Mouse (Mus musculus) kidney, adult 18-20 months (tissue): ENCODE data around the gene Patj.
A peak's percentile ranks its signal among the peaks of the same experiment; 100 is the strongest.

Source experiments
- DNase-seq: peaks from one replicate; pipeline ENCODE4 v3.0.0; 2021

The Patj gene

GRCm38 (mm10) chr4:98449564-98450263 is 54.1 kb downstream of the Patj start:
- no peak for DNase-seq

GRCm38 (mm10) chr4:98450308-98450707 is 54.7 kb downstream of the Patj start:
- no peak for DNase-seq

GRCm38 (mm10) chr4:98450829-98451228 is 55.2 kb downstream of the Patj start:
- no peak for DNase-seq

GRCm38 (mm10) chr4:98451259-98451658 is 55.7 kb downstream of the Patj start:
- no peak for DNase-seq

- no peak for DNase-seq
Observed at GRCm38 (mm10) chr4:98452725-98453124, 57.1 kb downstream of the Patj start.

GRCm38 (mm10) chr4:98453231-98453630 is 57.6 kb downstream of the Patj start:
- DNase-seq: no peak

GRCm38 (mm10) chr4:98455352-98455751 is 59.8 kb downstream of the Patj start:
- DNase-seq: no peak

- no peak for DNase-seq
Observed at GRCm38 (mm10) chr4:98455910-98456309, 60.3 kb downstream of the Patj start.

- DNase-seq: no peak
Observed at GRCm38 (mm10) chr4:98461804-98462341, 66.3 kb downstream of the Patj start.

GRCm38 (mm10) chr4:98465476-98465875 is 69.9 kb downstream of the Patj start:
- DNase-seq: no peak

- no peak for DNase-seq
Observed at GRCm38 (mm10) chr4:98465886-98466285, 70.3 kb downstream of the Patj start.

GRCm38 (mm10) chr4:98471376-98471775 is 75.8 kb downstream of the Patj start:
- no peak for DNase-seq

GRCm38 (mm10) chr4:98473491-98473890 is 77.9 kb downstream of the Patj start:
- DNase-seq: peak; percentile 53

GRCm38 (mm10) chr4:98478005-98478404 is 82.4 kb downstream of the Patj start:
- no peak for DNase-seq

GRCm38 (mm10) chr4:98486475-98486874 is 90.9 kb downstream of the Patj start:
- DNase-seq: no peak

- no peak for DNase-seq
Observed at GRCm38 (mm10) chr4:98486901-98487300, 91.3 kb downstream of the Patj start.

- no peak for DNase-seq
Observed at GRCm38 (mm10) chr4:98489386-98489785, 93.8 kb downstream of the Patj start.

- DNase-seq: no peak
Observed at GRCm38 (mm10) chr4:98498341-98498740, 102.8 kb downstream of the Patj start.

GRCm38 (mm10) chr4:98500182-98500581 is 104.6 kb downstream of the Patj start:
- DNase-seq: peak; percentile 28

GRCm38 (mm10) chr4:98500875-98501274 is 105.3 kb downstream of the Patj start:
- no peak for DNase-seq

GRCm38 (mm10) chr4:98504743-98505142 is 109.2 kb downstream of the Patj start:
- no peak for DNase-seq

GRCm38 (mm10) chr4:98508471-98509271 is 113.1 kb downstream of the Patj start:
- DNase-seq: peak; percentile 75

GRCm38 (mm10) chr4:98509939-98510338 is 114.4 kb downstream of the Patj start:
- DNase-seq: peak; percentile 65

- DNase-seq: peak; percentile 78
Observed at GRCm38 (mm10) chr4:98511296-98511695, 115.7 kb downstream of the Patj start.
